Comparison of ENCODE assay signal across 14 mouse cellular contexts in the genomic region with DNA sequence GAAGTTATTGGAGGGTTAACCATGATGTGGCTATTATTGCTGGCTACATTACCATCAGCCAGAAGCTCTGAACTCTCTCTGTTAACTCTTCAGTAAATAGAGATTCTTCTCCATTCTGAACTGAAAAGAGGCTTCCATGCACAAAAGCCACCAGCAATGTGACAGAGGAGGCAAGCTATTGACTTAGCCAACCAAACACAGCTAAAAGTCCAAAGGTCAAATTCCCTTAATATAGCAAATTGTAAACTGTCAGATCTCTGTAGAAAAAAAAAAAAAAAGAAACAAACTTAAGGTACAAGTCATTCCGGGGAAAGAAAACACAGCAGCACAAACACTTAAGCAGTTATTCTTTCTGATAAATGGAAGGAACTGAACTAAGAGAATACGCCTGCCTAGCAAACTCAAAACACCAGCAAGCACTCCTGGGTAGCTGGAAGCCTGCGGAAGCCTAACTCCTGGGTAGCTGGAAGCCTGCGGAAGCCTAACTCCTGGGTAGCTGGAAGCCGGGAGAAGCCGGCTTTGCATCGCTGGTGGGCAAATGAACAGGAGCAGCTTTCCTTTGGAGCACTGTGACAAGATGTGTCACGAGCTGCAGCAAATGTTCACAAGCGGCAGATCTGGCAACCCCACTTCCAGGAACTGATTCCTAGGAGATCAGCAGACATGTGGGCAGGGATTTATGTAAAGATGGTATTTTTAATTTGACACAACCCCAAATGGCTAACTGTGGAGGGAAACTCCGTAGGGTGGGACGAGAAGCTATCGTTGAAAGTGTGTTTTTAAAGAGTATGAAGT.
DNase-seq lines count a peak whose midpoint lies in the region; ATAC-seq and TF ChIP-seq lines count a peak whose summit lies in the region.
"Had no signal": no experiment of that assay in that cellular context is flagged by ENCODE, and none has a peak within 500 bp of the region (broad histone marks: within the 10 kb centered on the region; RNA-seq: fewer than 3 reads in every experiment).

No protein-coding gene starts in this region.

- H3K9ac ChIP-seq in forebrain, embryonic 16.5 days (replicated peaks; ENCODE audit: low read depth, low read length) = no peak overlapping the region
- H3K9ac ChIP-seq in stomach, embryonic 15.5 days = no peak overlapping the region
- no peak overlapping the region for H3K9ac ChIP-seq in stomach, postnatal 0 days (ENCODE audit: low read length)
- H3K9ac ChIP-seq: limb, embryonic 13.5 days; neural tube, embryonic 12.5 days had no signal

- H3K4me1 ChIP-seq in forebrain, embryonic 16.5 days (replicated peaks; ENCODE audit: control insufficient read depth, insufficient read depth, low read length) = peaks cover 27% of the 10 kb centered on the region
- peaks cover 36% of the 10 kb centered on the region for H3K4me1 ChIP-seq in forebrain, embryonic 10.5 days
- H3K4me1 ChIP-seq in stomach, embryonic 15.5 days = peaks cover 19% of the 10 kb centered on the region; the same call in 1 of the 2 replicates
- no peaks in the 10 kb centered on the region for H3K4me1 ChIP-seq in stomach, postnatal 0 days (replicated peaks; ENCODE audit: control insufficient read depth, insufficient read depth)
- peaks cover 40% of the 10 kb centered on the region for H3K4me1 ChIP-seq in embryonic facial prominence, embryonic 10.5 days

- peak; percentile 34; the same call in 1 of the 2 replicates for ATAC-seq in forebrain, embryonic 16.5 days
- ATAC-seq in stomach, embryonic 15.5 days (ENCODE audit: insufficient read depth, low FRiP score, low read depth) = no peak
- no peak for ATAC-seq in stomach, postnatal 0 days (ENCODE audit: low FRiP score, low TSS enrichment)

- H3K27ac ChIP-seq in forebrain, embryonic 16.5 days (ENCODE audit: low read length) = peak overlapping the region; percentile 17; the same call in 1 of the 2 replicates
- H3K27ac ChIP-seq in forebrain, embryonic 10.5 days = no peak overlapping the region
- H3K27ac ChIP-seq in stomach, embryonic 15.5 days = 0 out of 2 replicates have a peak overlapping the region, but pooled peaks have one; percentile 32
- H3K27ac ChIP-seq in stomach, postnatal 0 days (replicated peaks) = no peak overlapping the region
- no peak overlapping the region; the same call in 1 of the 2 replicates for H3K27ac ChIP-seq in embryonic facial prominence, embryonic 10.5 days (replicated peaks)
- H3K27ac ChIP-seq: limb, embryonic 13.5 days; midbrain, embryonic 10.5 days; neural tube, embryonic 12.5 days had no signal

- TF ChIP-seq EP300 in stomach, postnatal 0 days (optimal IDR thresholded peaks at IDR 0.05) = no peak

- H3K4me2 ChIP-seq in forebrain, embryonic 16.5 days (ENCODE audit: low read length) = peak overlapping the region; percentile 8; the same call in 1 of the 2 replicates
- H3K4me2 ChIP-seq in stomach, embryonic 15.5 days = peak overlapping the region; percentile 22; the same call in 1 of the 2 replicates
- no peak overlapping the region for H3K4me2 ChIP-seq in stomach, postnatal 0 days (replicated peaks; ENCODE audit: low read depth)
- H3K4me2 ChIP-seq: limb, embryonic 13.5 days; neural tube, embryonic 12.5 days had no signal

- no peaks in the 10 kb centered on the region for H3K27me3 ChIP-seq in forebrain, embryonic 16.5 days (replicated peaks; ENCODE audit: control insufficient read depth, insufficient read depth, low read length)
- no peaks in the 10 kb centered on the region for H3K27me3 ChIP-seq in forebrain, embryonic 10.5 days (ENCODE audit: poor library complexity, severe bottlenecking)
- no peaks in the 10 kb centered on the region for H3K27me3 ChIP-seq in stomach, embryonic 15.5 days (replicated peaks)
- no peaks in the 10 kb centered on the region for H3K27me3 ChIP-seq in stomach, postnatal 0 days (ENCODE audit: control insufficient read depth, insufficient read depth, low read length)
- no peaks in the 10 kb centered on the region for H3K27me3 ChIP-seq in embryonic facial prominence, embryonic 10.5 days (replicated peaks; ENCODE audit: low read depth, poor library complexity, severe bottlenecking)
- H3K27me3 ChIP-seq: neural tube, embryonic 12.5 days had no signal

- DNase-seq in forebrain, embryonic 10.5 days (ENCODE audit: extremely low spot score, low spot score) = no peak
- peak; percentile 61 to 72 for DNase-seq in left cerebral cortex, adult 18-20 months (ENCODE audit: low spot score in 2 of 2)
- no peak for DNase-seq in left cerebral cortex, adult 11 months (ENCODE audit: low spot score)
- no peak for DNase-seq in stomach, postnatal 0 days (ENCODE audit: low spot score)
- DNase-seq in c-Kit-positive CD71-positive TER-119-positive erythroid progenitor cells, embryonic 14.5 days (ENCODE audit: low spot score) = no peak
- no peak for DNase-seq in embryonic facial prominence, embryonic 10.5 days (ENCODE audit: low spot score)
- DNase-seq: gastrocnemius, postnatal 14 days; spleen, adult 18-20 months; thymus, adult 18-20 months had no signal

- WGBS in forebrain, embryonic 16.5 days = 51% methylated on average over 12 of the region's 12 CpGs
- 78% methylated on average over 12 of the region's 12 CpGs for WGBS in forebrain, embryonic 10.5 days
- 59% methylated on average over 12 of the region's 12 CpGs for WGBS in stomach, embryonic 15.5 days
- WGBS in stomach, postnatal 0 days = 61% methylated on average over 12 of the region's 12 CpGs
- 65% methylated on average over 12 of the region's 12 CpGs for WGBS in embryonic facial prominence, embryonic 10.5 days

- no peak overlapping the region for H3K4me3 ChIP-seq in forebrain, embryonic 16.5 days (replicated peaks; ENCODE audit: low read length)
- H3K4me3 ChIP-seq in forebrain, embryonic 10.5 days = no peak overlapping the region
- H3K4me3 ChIP-seq in stomach, embryonic 15.5 days (replicated peaks) = no peak overlapping the region
- no peak overlapping the region for H3K4me3 ChIP-seq in stomach, postnatal 0 days (ENCODE audit: low read depth, low read length)
- H3K4me3 ChIP-seq in embryonic facial prominence, embryonic 10.5 days = no peak overlapping the region
- H3K4me3 ChIP-seq: limb, embryonic 13.5 days; midbrain, embryonic 10.5 days; neural tube, embryonic 12.5 days had no signal

- TF ChIP-seq CTCF in stomach, postnatal 0 days (IDR thresholded peaks at IDR 0.05; ENCODE audit: low read depth) = no peak

- H3K36me3 ChIP-seq in forebrain, embryonic 16.5 days (ENCODE audit: control insufficient read depth, insufficient read depth) = peaks cover 3% of the 10 kb centered on the region; the same call in 1 of the 2 replicates
- H3K36me3 ChIP-seq in forebrain, embryonic 10.5 days (replicated peaks) = no peaks in the 10 kb centered on the region; the same call in 1 of the 2 replicates
- H3K36me3 ChIP-seq in stomach, embryonic 15.5 days = no peaks in the 10 kb centered on the region
- H3K36me3 ChIP-seq in stomach, postnatal 0 days (ENCODE audit: control insufficient read depth, insufficient read depth, low read length) = no peaks in the 10 kb centered on the region
- peaks cover 4% of the 10 kb centered on the region for H3K36me3 ChIP-seq in embryonic facial prominence, embryonic 10.5 days (replicated peaks)
- H3K36me3 ChIP-seq: limb, embryonic 13.5 days; midbrain, embryonic 10.5 days had no signal

- no peaks in the 10 kb centered on the region for H3K9me3 ChIP-seq in forebrain, embryonic 16.5 days (ENCODE audit: control insufficient read depth, low read length)
- no peaks in the 10 kb centered on the region for H3K9me3 ChIP-seq in forebrain, embryonic 10.5 days
- no peaks in the 10 kb centered on the region for H3K9me3 ChIP-seq in stomach, embryonic 15.5 days
- no peaks in the 10 kb centered on the region for H3K9me3 ChIP-seq in stomach, postnatal 0 days (ENCODE audit: control insufficient read depth, low read length)
- no peaks in the 10 kb centered on the region for H3K9me3 ChIP-seq in embryonic facial prominence, embryonic 10.5 days
- H3K9me3 ChIP-seq: limb, embryonic 13.5 days; midbrain, embryonic 10.5 days; neural tube, embryonic 12.5 days had no signal

Comparison
In these comparisons a context has a peak if more than half of its experiments do, and no peak if none do; other contexts are left out.
1. H3K27ac ChIP-seq: peak in forebrain, embryonic 16.5 days (single experiment) and stomach, embryonic 15.5 days (single experiment); none in forebrain, embryonic 10.5 days (single experiment), stomach, postnatal 0 days (single experiment) and embryonic facial prominence, embryonic 10.5 days (single experiment).
2. DNase-seq: peak in left cerebral cortex, adult 18-20 months (2 of 2); none in forebrain, embryonic 10.5 days (single experiment), left cerebral cortex, adult 11 months (single experiment), stomach, postnatal 0 days (single experiment), c-Kit-positive CD71-positive TER-119-positive erythroid progenitor cells, embryonic 14.5 days (single experiment) and embryonic facial prominence, embryonic 10.5 days (single experiment).